Mouse (Mus musculus) liver, embryonic 16.5 days (tissue): ENCODE measurements at regions not wholly inside any gene's neighbourhood (a gene's known extent, or its start where the extent isn't known, plus 50 kb on each side); places are given as distances from the start of the nearest gene placed in this dataset.

ENCODE experiments used
- ATAC-seq: fragments of 200-750 bp; cut with Nextera tagmentation; 2 replicates; pipeline ENCODE4 v1.8.0; 2017; ENCODE audit warnings: low read depth, mild to moderate bottlenecking, moderate number of reproducible peaks, moderate library complexity
- H3K27ac ChIP-seq: fragments of 300-500 bp; sonication (generic); 2 replicates; pipeline ENCODE4 v1.5.1; 2014; ENCODE audit warnings: mild to moderate bottlenecking, low read length
- H3K27me3 ChIP-seq: fragments of 300-500 bp; sonication (generic); 2 replicates; pipeline ENCODE4 v1.6.1; 2014; ENCODE audit warnings: low read depth, low read length, mixed read lengths; ENCODE audit not compliant: control insufficient read depth, insufficient read depth
- H3K36me3 ChIP-seq: fragments of 300-500 bp; sonication (generic); 2 replicates; pipeline ENCODE4 v1.6.1; 2014; ENCODE audit warnings: mild to moderate bottlenecking; ENCODE audit not compliant: control insufficient read depth, insufficient read depth
- H3K4me1 ChIP-seq: fragments of 300-500 bp; sonication (generic); 2 replicates; pipeline ENCODE4 v1.6.1; 2014; ENCODE audit warnings: low read depth, low read length, mixed read lengths; ENCODE audit not compliant: control insufficient read depth
- H3K4me2 ChIP-seq: fragments of 300-500 bp; sonication (generic); 2 replicates; pipeline ENCODE4 v1.6.1; 2014; ENCODE audit warnings: low read depth, low read length, mixed read lengths
- H3K4me3 ChIP-seq: fragments of 300-500 bp; sonication (generic); 2 replicates; pipeline ENCODE4 v1.5.1; 2014; ENCODE audit warnings: low read depth, mild to moderate bottlenecking, low read length
- H3K9ac ChIP-seq: fragments of 300-500 bp; sonication (generic); 2 replicates; pipeline ENCODE4 v1.6.1; 2014; ENCODE audit warnings: low read depth, low read length
- H3K9me3 ChIP-seq: fragments of 300-500 bp; sonication (generic); replicated peaks from 2 replicates; pipeline ENCODE4 v1.6.1; 2016; ENCODE audit warnings: low read length; ENCODE audit not compliant: control insufficient read depth
- WGBS: fragments of 180-500 bp; shearing (Covaris S2); extraction: QIAGEN DNeasy Blood & Tissue Kit; methylation state at CpG from one replicate; pipeline ENCODE4 v1.1.7; 2014; ENCODE audit not compliant: insufficient replicate concordance; 5-methylcytosine and 5-hydroxymethylcytosine counted together

- H3K36me3 ChIP-seq = no peaks in the 10 kb centered on the region
- 51% methylated on average over 14 of the region's 14 CpGs for WGBS
- H3K9me3 ChIP-seq = no peaks in the 10 kb centered on the region
- no peaks in the 10 kb centered on the region for H3K27me3 ChIP-seq
- no peak overlapping the region for H3K4me3 ChIP-seq
- ATAC-seq = no peak
- no peaks in the 10 kb centered on the region for H3K4me1 ChIP-seq
- H3K9ac ChIP-seq = no peak overlapping the region
- H3K27ac ChIP-seq = no peak overlapping the region
- no peak overlapping the region for H3K4me2 ChIP-seq
Measured at GRCm38 (mm10) chr3:37987007-37987774, 262.9 kb upstream of the Gm5148 start.

GRCm38 (mm10) chr3:37984706-37985105 lies 260.4 kb upstream of the Gm5148 start:
- Histone ChIP-seq H3K4me2 (no peak overlapping the region), H3K4me3 (no peak overlapping the region), H3K9ac (no peak overlapping the region), H3K27ac (no peak overlapping the region), H3K4me1 (no peaks in the 10 kb centered on the region), H3K9me3 (no peaks in the 10 kb centered on the region), H3K36me3 (no peaks in the 10 kb centered on the region), H3K27me3 (no peaks in the 10 kb centered on the region)
- 62% methylated on average over 9 of the region's 9 CpGs for WGBS
- ATAC-seq = no peak

GRCm38 (mm10) chr3:37981481-37982180 lies 257.3 kb upstream of the Gm5148 start:
- no peaks in the 10 kb centered on the region for H3K9me3 ChIP-seq
- no peak overlapping the region for H3K27ac ChIP-seq
- WGBS = 62% methylated on average over 7 of the region's 7 CpGs
- H3K27me3 ChIP-seq = no peaks in the 10 kb centered on the region
- H3K9ac ChIP-seq = no peak overlapping the region
- H3K4me3 ChIP-seq = no peak overlapping the region
- no peaks in the 10 kb centered on the region; the same call in 1 of the 2 replicates for H3K4me1 ChIP-seq
- no peak overlapping the region for H3K4me2 ChIP-seq
- ATAC-seq = no peak
- no peaks in the 10 kb centered on the region for H3K36me3 ChIP-seq

- H3K4me2 ChIP-seq = no peak overlapping the region
- no peak overlapping the region for H3K27ac ChIP-seq
- no peaks in the 10 kb centered on the region; the same call in 1 of the 2 replicates for H3K4me1 ChIP-seq
- H3K36me3 ChIP-seq = no peaks in the 10 kb centered on the region
- ATAC-seq = no peak
- 33% methylated on average over 5 of the region's 5 CpGs for WGBS
- H3K27me3 ChIP-seq = no peaks in the 10 kb centered on the region
- no peak overlapping the region for H3K9ac ChIP-seq
- H3K4me3 ChIP-seq = no peak overlapping the region
- H3K9me3 ChIP-seq = no peaks in the 10 kb centered on the region
Measured at GRCm38 (mm10) chr3:37979871-37980270, 255.6 kb upstream of the Gm5148 start.

GRCm38 (mm10) chr3:37978481-37978880 lies 254.2 kb upstream of the Gm5148 start:
- Histone ChIP-seq H3K9ac (no peak overlapping the region), H3K9me3 (no peaks in the 10 kb centered on the region), H3K36me3 (no peaks in the 10 kb centered on the region), H3K27me3 (no peaks in the 10 kb centered on the region), H3K4me2 (no peak overlapping the region), H3K27ac (no peak overlapping the region), H3K4me3 (no peak overlapping the region), H3K4me1 (no peaks in the 10 kb centered on the region; the same call in 1 of the 2 replicates)
- no peak for ATAC-seq
- WGBS = 12% methylated on average over 6 of the region's 6 CpGs

GRCm38 (mm10) chr3:37977453-37977852 lies 253.2 kb upstream of the Gm5148 start:
- no peak overlapping the region for H3K27ac ChIP-seq
- no peak for ATAC-seq
- no peak overlapping the region for H3K9ac ChIP-seq
- no peaks in the 10 kb centered on the region for H3K9me3 ChIP-seq
- no peaks in the 10 kb centered on the region; the same call in 1 of the 2 replicates for H3K4me1 ChIP-seq
- H3K36me3 ChIP-seq = no peaks in the 10 kb centered on the region
- H3K27me3 ChIP-seq = no peaks in the 10 kb centered on the region
- H3K4me3 ChIP-seq = no peak overlapping the region
- no peak overlapping the region for H3K4me2 ChIP-seq
- WGBS = 46% methylated on average over 3 of the region's 3 CpGs

GRCm38 (mm10) chr3:37976566-37976965 lies 252.3 kb upstream of the Gm5148 start:
- no peak overlapping the region for H3K4me2 ChIP-seq
- WGBS = 35% methylated on average over 13 of the region's 13 CpGs
- ATAC-seq = no peak
- no peaks in the 10 kb centered on the region; the same call in 1 of the 2 replicates for H3K4me1 ChIP-seq
- H3K36me3 ChIP-seq = no peaks in the 10 kb centered on the region
- no peak overlapping the region for H3K4me3 ChIP-seq
- no peaks in the 10 kb centered on the region for H3K9me3 ChIP-seq
- no peaks in the 10 kb centered on the region for H3K27me3 ChIP-seq
- H3K27ac ChIP-seq = no peak overlapping the region
- no peak overlapping the region for H3K9ac ChIP-seq

- H3K9ac ChIP-seq = no peak overlapping the region
- no peak overlapping the region for H3K4me2 ChIP-seq
- 13% methylated on average over 11 of the region's 11 CpGs for whole genome bisulfite sequencing
- H3K27ac ChIP-seq = no peak overlapping the region
- H3K27me3 ChIP-seq = no peaks in the 10 kb centered on the region
- H3K4me3 ChIP-seq = no peak overlapping the region
- H3K36me3 ChIP-seq = no peaks in the 10 kb centered on the region
- no peak for ATAC-seq
- H3K9me3 ChIP-seq = no peaks in the 10 kb centered on the region
- no peaks in the 10 kb centered on the region; the same call in 1 of the 2 replicates for H3K4me1 ChIP-seq
Measured at GRCm38 (mm10) chr3:37975194-37975756, 251.0 kb upstream of the Gm5148 start.

- Histone ChIP-seq H3K27ac (no peak overlapping the region), H3K36me3 (no peaks in the 10 kb centered on the region), H3K27me3 (no peaks in the 10 kb centered on the region; the same call in 1 of the 2 replicates), H3K9me3 (no peaks in the 10 kb centered on the region), H3K4me3 (no peak overlapping the region), H3K4me1 (no peaks in the 10 kb centered on the region), H3K4me2 (no peak overlapping the region), H3K9ac (no peak overlapping the region)
- ATAC-seq = no peak
- 50% methylated on average over 3 of the region's 3 CpGs for WGBS
Measured at GRCm38 (mm10) chr3:37972931-37973330, 248.6 kb upstream of the Gm5148 start.
